Mouse (Mus musculus): ENCODE measurements at regions not wholly inside any gene's neighbourhood (a gene's known extent, or its start where the extent isn't known, plus 50 kb on each side); places are given as distances from the start of the nearest gene placed in this dataset.

DNA sequence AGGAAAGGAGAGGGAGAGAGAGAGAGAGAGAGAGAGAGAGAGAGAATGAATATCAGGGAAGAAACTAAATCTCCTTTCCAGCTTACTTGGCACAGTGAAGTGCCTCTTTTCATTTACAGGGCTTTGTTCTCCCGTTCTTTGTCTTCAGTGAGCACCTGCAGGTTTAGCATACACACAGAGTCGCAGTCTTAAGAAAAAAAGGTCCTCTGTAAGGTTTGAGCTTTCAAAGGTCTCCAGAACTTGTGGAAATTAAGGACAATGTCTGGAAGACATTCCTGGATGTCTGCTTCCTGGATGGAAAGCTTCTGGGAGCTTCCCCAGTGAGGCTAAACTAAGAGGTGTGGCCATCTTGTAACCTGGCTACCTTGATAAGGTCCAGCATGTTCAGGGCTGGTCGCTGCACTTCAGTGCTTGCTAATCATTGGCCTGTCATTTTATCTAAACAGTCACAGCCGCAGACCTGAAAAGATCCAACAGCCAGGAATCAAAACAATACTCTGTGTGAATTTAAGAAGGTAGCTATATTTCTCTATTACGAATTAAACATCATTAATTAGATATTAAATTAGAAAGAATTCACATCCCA, 113.1 kb upstream of the Ralgapa2 start:
- DNase-seq (ENCODE audit: low spot score), result no peak

DNA sequence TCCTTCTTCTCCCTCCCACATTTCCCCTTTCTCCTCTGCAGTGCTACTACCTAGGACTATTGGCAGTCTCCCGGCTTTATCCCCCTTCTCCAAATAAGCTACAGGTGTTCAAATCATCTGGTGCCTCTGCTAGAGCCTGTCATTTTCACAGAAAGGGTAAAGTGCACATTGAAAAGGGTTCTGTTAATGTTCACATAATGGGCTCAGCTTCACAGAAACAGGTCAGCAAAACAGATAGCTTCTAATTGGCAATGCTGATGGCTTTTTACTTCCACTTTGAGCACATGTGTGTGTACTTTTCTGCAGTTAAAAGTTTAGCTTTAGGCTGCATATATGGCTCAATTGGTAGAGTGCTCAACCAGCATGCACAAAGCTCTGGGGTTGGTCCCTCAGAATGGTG, 114.4 kb upstream of the Ralgapa2 start:
- DNase-seq (ENCODE audit: low spot score), result no peak

DNA sequence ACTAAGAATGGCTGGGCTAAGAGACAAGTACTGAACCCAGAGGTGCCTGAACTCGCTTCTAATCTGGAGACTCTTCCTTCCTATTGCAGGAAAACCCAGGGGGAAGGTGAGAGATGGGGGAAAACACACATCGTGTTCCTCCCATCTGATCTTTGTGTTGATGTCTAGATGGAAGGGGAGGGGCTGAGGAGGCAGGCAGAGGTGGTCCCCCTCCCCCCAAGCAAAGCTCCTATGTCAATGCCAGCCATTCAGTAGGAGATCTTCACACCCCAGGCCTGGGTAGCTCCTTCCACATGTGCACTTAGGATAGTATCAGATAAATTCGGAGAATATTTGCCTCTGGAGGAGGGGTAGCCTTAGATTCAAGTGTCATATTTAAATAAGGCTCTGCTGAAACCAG, 118.0 kb upstream of the Ralgapa2 start:
- DNase-seq (ENCODE audit: low spot score), result no peak

DNA sequence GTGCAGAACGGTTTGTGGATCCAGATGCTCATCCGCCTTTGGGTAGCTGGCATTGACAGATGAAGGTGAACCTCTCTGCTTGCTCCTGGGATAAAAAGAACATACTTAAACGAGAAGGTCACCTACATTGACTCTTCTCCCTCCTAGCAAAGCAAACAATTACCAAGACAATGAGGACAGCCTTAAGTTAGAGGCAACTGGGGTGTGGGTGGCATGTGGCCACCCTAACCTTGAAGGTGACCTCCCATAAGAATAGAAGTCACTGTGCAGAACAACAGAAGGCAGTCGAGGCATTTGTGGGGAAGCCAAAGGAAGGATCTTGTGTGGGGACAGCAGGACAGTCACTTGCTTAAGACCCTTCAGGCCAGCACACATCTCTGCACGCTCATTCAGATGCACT, 119.0 kb upstream of the Ralgapa2 start:
- DNase-seq (ENCODE audit: low spot score), result no peak

DNA sequence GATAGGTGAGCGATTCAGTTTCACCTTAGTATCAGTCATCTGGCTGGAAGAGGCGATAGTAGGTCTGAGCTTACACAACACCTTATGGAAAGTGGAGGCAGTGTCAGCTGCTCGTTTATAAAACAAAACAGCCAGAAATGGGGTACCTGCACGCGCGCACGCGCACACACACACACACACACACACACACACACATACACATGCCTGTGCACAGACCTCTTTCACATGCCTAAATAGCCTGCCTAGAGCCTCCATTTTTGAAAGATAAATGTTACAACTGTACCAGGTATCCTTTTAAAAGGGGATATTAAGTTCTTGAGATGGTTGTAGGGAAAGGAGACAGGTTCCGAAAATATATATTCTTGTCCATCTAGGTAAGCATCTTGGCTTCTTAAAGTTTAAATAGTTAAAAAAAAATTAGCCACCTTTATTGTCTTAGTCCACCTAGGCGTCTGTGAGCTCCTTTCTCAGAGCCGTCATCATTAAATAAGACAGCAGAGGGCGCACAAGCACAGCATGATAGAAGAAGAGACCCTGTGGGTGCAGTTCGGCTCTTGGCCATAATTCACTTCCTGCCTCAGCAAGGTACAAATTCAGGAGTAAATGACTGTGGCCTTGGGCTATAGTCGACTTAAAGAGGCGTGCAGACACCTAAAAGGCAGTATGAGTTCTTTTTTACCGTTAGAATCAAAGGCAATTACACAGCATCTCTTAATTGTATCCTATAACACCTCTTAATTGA, 121.4 kb upstream of the Ralgapa2 start:
- no peak for DNase-seq (ENCODE audit: low spot score)

DNA sequence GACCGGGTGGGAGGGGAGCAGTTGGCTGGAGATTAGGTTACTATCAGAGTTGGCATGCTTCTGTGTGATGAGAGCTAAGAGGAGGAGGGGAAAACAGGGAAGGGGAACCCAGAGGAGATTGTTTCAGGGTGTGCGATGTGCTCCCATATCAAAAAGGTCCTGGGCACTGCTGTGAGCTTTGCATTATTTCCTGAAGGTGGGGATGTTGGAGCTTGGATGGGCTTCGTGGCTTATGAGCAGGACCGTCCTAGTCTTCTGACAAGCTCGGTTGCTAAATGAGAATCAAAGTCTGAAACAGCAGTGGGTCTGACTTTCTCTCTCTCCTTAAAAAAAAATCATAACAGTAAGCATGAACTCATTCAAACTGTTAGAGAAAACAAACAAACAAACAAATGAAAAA, 125.4 kb upstream of the Ralgapa2 start:
- DNase-seq (ENCODE audit: low spot score), result no peak

DNA sequence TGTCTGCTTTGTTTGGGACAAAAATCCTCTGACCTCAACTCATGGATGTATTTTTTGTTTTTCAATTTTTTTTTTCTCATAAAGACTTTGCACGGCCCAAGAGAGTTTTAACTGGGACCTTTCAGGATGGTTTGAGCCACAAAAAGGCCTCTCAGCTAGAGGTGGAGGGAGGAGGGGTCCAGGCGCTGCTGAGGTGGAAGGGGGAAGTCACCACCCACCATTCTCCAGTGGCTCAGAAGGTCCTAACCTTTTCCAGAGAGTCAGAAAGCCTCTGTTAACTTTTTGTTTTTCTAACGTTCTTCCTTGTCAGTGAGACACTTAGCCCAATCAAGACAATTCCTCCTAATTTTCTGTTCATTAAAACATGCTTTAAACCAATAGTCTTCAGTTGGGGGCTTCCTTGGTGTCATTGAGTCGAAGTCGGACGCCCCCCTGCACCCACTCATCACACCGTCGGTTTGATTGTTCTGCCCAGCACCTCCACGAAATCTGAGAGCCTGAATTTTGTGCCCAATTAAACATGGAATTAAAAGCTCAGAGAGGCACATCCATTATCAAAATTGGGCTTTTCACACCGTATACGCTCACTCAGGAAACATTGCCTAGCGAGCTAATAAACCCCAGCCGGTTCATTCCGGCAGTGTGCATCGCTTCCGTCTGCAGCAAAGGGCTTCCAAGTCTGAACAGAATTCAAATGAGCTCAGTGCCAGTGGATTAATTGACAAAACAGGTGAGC, 134.3 kb upstream of the Ralgapa2 start:
- DNase-seq (ENCODE audit: low spot score), result no peak

DNA sequence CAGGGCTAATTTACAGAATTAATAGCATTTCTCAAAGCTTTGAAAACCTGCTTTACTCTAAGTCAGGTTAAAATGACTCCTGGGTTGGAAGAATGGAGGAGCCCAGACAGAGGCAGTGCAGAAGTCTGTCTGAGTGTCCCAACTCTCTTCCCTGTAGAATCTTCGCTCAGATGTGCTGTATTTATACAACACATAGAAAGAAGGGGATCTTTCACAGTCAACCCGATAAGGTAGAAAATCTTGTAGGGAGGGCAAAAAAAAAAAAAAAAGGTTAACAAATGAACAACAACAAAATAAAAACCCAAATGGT, 134.8 kb upstream of the Ralgapa2 start:
- DNase-seq (ENCODE audit: low spot score), result no peak

DNA sequence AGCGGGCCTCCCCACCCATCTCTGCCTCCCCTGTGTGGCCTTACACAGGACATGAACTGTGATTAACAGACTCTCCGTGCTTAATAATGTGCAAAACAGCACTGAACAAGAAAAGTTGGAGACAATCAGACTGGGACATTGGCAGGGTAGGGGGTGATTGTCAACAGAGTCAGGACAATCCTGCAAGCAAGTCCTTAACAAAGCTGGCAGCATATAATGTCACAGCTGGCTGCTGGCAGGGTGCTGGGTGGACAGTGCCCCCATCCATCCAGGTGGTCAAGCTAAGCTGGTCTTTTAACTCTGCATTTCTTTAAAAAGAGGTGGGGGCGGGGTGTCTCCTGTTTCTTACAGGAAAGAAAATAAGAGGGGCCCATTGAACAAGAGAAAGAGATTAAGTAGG, 149.2 kb upstream of the Ralgapa2 start:
- no peak for DNase-seq (ENCODE audit: low spot score)

DNA sequence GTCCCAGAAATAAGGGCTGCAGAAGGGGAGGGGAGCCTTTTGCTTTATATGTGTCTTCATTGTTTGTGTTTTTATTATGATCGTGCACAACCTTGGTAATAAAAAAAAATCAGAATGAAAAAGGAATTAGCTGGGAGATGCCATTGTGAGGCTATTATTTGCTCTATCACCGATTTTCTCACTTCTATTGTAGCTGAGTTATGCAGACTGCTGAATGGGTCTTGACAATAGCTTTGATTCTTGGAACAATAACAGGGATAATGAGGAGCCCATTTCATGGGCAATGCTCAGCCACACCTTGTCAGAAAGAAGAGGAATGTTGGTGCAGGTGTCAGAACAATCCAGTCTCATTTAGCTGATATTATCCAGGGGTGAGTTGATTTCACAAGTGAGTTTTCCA, 160.6 kb upstream of the Ralgapa2 start:
- DNase-seq (ENCODE audit: low spot score), result no peak

DNA sequence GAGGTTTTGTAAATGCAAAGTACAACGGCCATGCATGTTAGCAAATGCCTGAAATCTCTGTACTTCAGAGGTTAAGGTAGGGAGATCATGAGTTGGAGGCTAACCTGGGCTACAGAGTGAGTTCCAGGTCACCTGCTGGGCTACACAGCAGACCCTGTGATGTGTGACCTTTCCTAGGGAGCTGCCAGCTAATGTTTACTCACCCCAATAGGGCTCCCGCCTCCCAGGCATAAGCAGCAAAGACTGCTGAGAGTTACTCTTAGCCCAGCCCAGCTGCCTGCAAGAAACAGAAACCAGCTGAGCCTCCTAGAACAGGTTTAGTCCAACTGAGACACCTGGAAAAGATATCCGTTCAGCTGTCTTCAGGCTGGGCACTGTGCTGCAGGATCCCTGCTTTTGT, 169.8 kb upstream of the Ralgapa2 start:
- no peak for DNase-seq (ENCODE audit: low spot score)

DNA sequence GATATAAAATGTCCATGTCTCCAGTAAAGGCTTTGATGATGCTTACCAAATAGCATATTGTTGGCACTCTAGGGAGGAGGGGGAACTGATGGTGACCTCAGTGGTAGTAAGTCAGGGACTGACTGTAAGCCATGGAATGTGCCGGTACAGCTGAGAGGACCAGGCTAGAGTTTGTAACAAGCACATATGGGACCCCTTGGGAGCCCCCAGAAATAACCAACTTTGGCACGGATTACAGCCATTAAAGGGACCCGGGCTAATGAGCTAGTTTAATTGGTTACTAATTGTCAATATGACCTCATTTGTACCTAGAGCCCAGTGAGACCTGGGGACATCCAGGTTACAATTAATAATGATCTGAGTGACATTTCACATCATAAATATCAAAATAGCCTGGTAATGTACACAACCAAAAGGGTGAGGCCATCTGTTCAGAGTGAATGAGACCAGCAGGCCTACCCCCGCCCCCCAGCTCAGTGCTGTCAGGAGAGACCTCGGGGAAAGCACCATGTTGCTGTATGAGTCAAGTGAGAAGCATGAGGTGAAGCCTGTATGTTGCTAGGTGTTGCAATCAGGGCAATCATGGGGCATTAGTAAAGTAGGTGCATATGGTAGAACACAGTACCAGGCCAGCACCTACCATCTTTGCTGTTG, 169.7 kb upstream of the Kiz start:
- DNase-seq (ENCODE audit: low spot score), result no peak

DNA sequence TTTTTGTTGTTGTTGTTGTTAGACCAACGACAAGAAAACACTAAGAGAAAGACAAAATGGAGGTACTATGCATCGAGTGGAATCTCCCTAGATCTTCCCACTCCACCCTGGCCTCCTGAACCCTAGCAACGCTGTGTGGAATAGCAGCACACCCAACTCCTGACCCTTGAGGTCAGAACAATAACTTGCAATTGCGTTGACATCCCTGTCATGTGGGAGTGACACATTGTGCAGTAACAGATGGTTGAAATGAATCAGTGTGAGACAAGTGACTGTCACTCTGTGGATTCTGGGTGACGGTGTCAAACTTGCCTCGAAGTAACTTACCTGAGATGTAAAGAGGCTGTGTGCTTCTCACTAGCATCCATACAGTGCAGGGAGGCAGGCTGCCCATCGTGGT, 167.1 kb upstream of the Kiz start:
- no peak for DNase-seq (ENCODE audit: low spot score)

DNA sequence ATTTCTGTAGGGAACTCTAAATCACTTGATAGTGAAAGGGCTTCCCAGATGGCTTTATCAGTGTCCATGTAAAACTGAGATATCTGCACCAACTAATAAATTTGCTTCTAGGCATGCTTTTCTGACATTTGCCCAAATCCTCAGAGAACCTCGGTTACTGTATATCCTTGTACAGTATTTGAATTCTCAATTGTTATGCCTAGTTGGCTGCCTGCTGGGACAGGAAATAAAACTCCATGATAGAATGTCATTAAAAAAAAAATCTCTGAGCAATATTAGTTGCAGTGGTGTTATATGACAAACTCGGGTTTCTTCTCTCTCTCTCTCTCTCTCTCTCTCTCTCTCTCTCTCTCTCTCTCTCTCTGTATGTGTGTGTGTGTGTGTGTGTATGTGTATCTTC, 162.2 kb upstream of the Kiz start:
- DNase-seq (ENCODE audit: low spot score), result no peak

DNA sequence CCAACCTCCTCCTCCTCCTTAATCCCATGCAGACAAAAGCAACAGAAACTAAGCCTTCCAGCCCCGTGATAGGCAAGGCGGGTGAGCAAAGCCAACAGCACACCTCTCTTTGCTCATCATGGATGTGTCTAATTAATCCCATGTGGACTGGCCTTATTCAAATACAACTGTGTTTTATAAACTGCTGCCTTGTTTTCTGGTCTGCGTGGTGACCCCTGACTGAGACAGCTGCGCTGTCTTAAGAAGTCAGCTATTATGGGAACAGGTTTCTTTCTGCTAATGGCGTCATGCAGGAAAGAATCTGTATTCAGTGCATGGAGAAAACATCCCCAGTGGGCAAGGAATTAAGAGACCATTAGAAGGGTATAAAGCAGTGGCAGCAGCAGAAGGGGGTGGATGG, 161.6 kb upstream of the Kiz start:
- DNase-seq (ENCODE audit: low spot score), result no peak

DNA sequence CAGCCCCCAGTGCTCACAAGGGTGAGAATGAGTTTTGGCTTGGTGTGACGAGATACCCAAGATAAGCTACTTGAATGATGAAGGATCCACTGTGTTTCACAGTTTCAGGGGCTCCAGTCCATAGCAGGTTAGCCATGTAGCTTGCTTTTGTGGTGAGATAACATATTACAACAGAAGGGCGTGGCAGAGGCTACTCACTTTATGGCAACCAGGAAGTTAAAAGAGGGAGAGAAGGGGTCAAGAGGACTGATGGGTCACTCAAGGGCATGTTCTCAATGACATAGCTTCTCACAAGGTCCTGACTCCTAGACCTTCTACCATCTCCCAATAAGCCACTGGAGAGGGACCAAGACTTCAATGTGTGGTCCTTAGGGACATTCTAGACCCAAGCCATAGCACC, 159.4 kb upstream of the Kiz start:
- DNase-seq (ENCODE audit: low spot score), result no peak

DNA sequence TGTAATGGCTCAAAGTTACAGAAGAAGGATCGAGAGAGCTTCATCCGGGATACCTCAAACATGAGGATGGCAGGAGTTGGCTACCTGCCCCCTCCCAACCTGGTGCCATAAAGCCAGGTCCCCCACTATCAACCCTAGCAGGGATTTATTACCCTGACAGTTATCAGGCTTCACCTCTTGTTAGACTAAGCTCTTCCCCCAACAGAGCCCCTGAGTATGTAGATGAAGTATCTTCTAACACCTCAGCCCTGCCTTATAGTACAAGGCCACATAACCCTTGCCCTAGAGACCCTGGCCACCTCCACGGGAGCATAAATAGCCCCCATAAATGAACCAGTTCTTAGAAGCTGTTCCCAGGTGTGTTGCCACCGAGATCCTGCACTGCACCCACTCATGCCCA, 158.9 kb upstream of the Kiz start:
- no peak for DNase-seq (ENCODE audit: low spot score)

DNA sequence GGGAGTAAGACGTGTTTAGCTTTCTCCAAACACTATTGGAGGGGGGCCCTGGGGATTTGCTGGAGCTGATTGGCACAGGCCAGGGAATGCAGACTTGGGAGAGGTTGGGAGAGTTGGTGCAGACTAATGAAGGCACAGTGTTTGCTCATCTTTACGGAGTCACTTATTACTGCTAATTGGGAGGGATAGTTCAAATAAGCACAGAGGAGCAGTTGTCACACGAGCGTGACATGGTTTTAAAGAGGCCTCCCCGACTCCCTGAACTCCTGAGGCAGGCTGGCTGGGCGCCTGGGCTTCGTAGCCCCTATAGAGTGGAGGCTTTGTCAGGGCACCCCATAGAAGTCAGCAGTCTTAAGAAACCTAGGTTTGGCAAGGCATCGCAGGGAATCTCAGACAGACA, 145.0 kb upstream of the Kiz start:
- no peak for DNase-seq (ENCODE audit: low spot score)

DNA sequence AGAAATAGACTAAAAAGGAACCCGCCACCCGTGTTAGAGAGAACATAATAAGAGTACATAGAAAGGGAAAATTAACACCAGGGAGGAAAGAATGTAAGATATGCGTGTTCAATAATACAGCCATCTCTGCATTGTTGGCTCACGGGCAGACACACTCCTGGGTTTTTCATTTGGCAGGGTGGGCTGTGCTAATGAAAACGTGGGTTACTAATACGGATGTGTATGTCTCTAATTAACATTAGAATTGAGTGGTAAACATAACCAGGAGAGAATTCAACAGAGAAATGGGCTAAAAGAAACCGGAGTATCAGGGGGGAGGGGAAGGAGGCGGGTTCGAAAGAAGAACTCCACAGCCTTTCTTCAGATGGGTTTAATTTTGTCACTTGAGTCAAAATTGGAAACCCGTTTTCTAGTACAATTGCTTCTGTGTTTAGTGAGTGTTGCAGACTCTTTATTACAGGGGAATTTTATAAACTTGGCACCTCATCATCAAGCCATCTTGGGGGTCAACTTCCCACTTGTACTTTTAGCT, 134.4 kb upstream of the Kiz start:
- no peak for DNase-seq (ENCODE audit: low spot score)

DNA sequence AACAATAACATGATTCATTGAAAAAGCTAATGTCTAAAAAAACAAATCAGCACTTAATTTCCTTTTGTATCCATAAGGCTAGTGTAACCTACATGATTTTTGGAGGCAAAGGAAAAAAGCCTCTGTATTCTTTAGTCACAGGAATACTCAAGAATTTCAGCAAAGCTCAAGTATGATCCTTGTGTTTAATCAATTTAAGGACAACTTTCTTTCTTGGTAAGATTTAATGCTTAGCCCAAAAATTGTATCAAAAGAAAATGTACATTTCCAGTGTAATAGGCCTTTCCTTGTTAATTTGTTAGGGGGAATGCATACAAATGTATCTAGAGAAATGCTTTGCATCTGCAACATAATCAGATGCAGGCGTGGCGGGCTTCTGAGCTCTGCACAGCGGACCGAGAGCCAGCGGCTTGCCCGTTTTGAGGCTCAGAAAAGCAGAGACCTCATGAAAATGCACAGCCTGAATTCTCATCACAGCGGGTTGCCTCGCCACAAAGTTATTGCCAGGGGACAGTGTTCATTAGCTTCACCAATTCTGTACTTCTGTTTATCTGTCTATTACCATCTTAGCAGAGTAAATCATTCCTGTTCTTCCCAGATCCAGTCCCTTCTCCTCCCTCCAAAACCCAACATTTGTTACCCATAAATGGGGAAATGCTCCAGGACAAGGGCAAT, 133.2 kb upstream of the Kiz start:
- no peak for DNase-seq (ENCODE audit: low spot score)

DNA sequence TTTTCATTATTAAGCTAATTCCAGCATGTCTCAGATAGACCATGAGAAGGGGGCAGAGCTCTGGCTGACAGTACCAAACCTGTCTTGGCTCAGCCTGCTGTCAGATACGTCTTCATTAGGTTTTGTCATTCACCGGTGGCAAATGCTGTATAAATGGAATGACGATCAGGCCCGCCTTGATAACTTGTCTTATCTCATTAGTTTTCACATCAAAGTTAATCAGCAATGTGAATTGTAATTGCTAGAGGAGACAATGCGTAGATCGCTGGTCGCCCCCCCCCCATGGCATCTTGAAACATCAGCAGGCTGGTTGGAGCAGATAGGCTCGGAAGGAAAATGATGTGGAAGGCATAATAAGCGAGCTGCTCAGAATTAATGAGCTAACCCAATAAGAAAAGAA, 132.5 kb upstream of the Kiz start:
- no peak for DNase-seq (ENCODE audit: low spot score)

DNA sequence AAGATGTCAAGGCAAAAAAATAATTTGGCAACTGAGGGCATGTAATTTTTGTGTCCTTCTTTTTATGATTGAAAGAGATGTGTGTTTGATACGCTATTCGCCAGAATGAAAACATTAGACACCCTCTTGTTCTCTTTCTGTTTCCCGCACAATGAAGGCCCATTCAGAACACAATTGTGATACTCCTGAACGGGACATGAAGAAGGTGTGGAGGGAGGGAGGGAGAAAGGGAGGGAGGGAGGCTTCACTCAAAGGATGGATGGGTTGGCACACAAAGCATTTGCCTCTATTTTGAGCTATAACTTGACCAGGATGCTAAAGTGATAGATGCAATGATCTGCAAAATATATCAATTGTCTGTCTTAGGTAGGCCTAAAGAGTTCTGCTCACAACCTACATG, 132.0 kb upstream of the Kiz start:
- DNase-seq (ENCODE audit: low spot score), result no peak

All from ovary, postnatal 10 days (tissue).